Comparison of ENCODE assay signal across 24 mouse cellular contexts in the genomic region with DNA sequence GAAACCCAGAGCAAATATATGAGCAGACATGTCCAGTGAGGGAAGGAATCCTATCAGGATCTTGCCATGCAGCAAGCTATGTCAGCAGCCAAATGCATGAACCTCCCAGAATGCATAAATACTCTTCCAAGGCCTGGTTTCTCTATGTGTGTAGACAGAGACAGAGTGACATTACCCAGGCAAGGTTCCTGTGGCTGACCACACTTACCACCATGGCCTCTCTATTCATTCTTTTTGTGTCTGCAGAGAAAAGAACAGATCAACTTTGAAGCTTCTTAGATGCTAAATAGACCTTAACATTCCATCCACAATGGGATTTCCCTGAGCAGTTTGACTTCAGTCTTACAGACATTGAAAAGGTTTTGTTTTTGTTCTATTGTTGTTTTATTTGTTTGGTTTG. TPM values are rescaled to one million over a fixed set of nuclear protein-coding genes. Genes with fewer than 3 reads are reported as not detected.
DNase-seq lines count a peak whose midpoint lies in the region; ATAC-seq and TF ChIP-seq lines count a peak whose summit lies in the region.
"Had no signal": no experiment of that assay in that cellular context is flagged by ENCODE, and none has a peak within 500 bp of the region (broad histone marks: within the 10 kb centered on the region; RNA-seq: fewer than 3 reads in every experiment).

No protein-coding gene starts in this region.

- no peak overlapping the region for H3K27ac ChIP-seq in midbrain, embryonic 11.5 days (ENCODE audit: low read depth, low read length)
- no peak overlapping the region for H3K27ac ChIP-seq in midbrain, embryonic 14.5 days (replicated peaks; ENCODE audit: low read depth, low read length)
- H3K27ac ChIP-seq in left cerebral cortex, adult 2 months, result no peak overlapping the region
- H3K27ac ChIP-seq: embryonic facial prominence, embryonic 10.5 days; embryonic facial prominence, embryonic 12.5 days; forebrain, embryonic 13.5 days; forebrain, embryonic 15.5 days had no signal

- no peak for ATAC-seq in midbrain, embryonic 11.5 days (ENCODE audit: low FRiP score)
- no peak for ATAC-seq in midbrain, embryonic 14.5 days (ENCODE audit: low FRiP score, low TSS enrichment)
- ATAC-seq: forebrain, embryonic 13.5 days; forebrain, embryonic 15.5 days; forebrain, postnatal 0 days had no signal

- DNase-seq in midbrain, embryonic 11.5 days (ENCODE audit: low spot score, missing footprints), result peak; percentile 37
- DNase-seq in midbrain, embryonic 14.5 days, result no peak
- DNase-seq in Muller cell, postnatal 12 days (ENCODE audit: inconsistent ontology term), result peak; percentile 73
- DNase-seq in induced T-regulatory cell, adult 2 months (ENCODE audit: low read depth), result peak; percentile 53
- no peak for DNase-seq in retina, embryonic 14.5 days (ENCODE audit: low spot score)
- no peak for DNase-seq in left cerebral cortex, adult 2 months (ENCODE audit: extremely low spot score in 1 of 2, low spot score in 2 of 2)
- DNase-seq in lung, postnatal 10 days, result no peak
- DNase-seq: adrenal gland, adult 2 months; adrenal gland, postnatal 10 days; adrenal gland, postnatal 25 days; cerebellum, adult 11 months; cerebellum, adult 18-20 months; cerebellum, adult 8-10 months; cerebellum, adult 9-11 months; cerebellum, postnatal 14 days; cerebellum, postnatal 36 days; forebrain, postnatal 0 days had no signal

- H3K36me3 ChIP-seq in midbrain, embryonic 11.5 days (ENCODE audit: control insufficient read depth, insufficient read depth, low read length), result no peaks in the 10 kb centered on the region
- no peaks in the 10 kb centered on the region for H3K36me3 ChIP-seq in midbrain, embryonic 14.5 days (ENCODE audit: control insufficient read depth, insufficient read depth, low read length)
- H3K36me3 ChIP-seq: embryonic facial prominence, embryonic 10.5 days; embryonic facial prominence, embryonic 12.5 days; forebrain, embryonic 15.5 days; G1E had no signal

- peaks cover 18% of the 10 kb centered on the region for H3K4me1 ChIP-seq in midbrain, embryonic 11.5 days (ENCODE audit: control insufficient read depth, insufficient read depth, low read length)
- H3K4me1 ChIP-seq in midbrain, embryonic 14.5 days (ENCODE audit: control insufficient read depth, insufficient read depth, low read length), result peaks cover 21% of the 10 kb centered on the region

- H3K9me3 ChIP-seq in midbrain, embryonic 11.5 days (ENCODE audit: control insufficient read depth, low read length), result no peaks in the 10 kb centered on the region
- no peaks in the 10 kb centered on the region for H3K9me3 ChIP-seq in midbrain, embryonic 14.5 days (ENCODE audit: control insufficient read depth, low read length)
- H3K9me3 ChIP-seq: embryonic facial prominence, embryonic 10.5 days; embryonic facial prominence, embryonic 12.5 days; forebrain, embryonic 15.5 days; G1E had no signal

- intact Hi-C loops in left cerebral cortex, adult 2 months (cut with DNase I), result loop anchor here (5.0 kb wide), 1 partner anchor 1086 kb away; the partner anchor contains the start of gene Hbp1

- H3K4me3 ChIP-seq in midbrain, embryonic 11.5 days (ENCODE audit: low read depth, low read length), result no peak overlapping the region
- H3K4me3 ChIP-seq in midbrain, embryonic 14.5 days (replicated peaks; ENCODE audit: low read depth, low read length), result no peak overlapping the region
- no peak overlapping the region for H3K4me3 ChIP-seq in left cerebral cortex, adult 2 months
- H3K4me3 ChIP-seq: embryonic facial prominence, embryonic 10.5 days; embryonic facial prominence, embryonic 12.5 days; forebrain, embryonic 13.5 days; forebrain, embryonic 15.5 days had no signal

- no peak for TF ChIP-seq CTCF in left cerebral cortex, adult 2 months (IDR thresholded peaks at IDR 0.05)

- H3K9ac ChIP-seq in midbrain, embryonic 11.5 days (ENCODE audit: low read length), result no peak overlapping the region
- H3K9ac ChIP-seq in midbrain, embryonic 14.5 days (replicated peaks; ENCODE audit: low read length), result no peak overlapping the region
- H3K9ac ChIP-seq: embryonic facial prominence, embryonic 12.5 days; forebrain, embryonic 13.5 days; forebrain, embryonic 15.5 days; forebrain, postnatal 0 days had no signal

- H3K27me3 ChIP-seq in midbrain, embryonic 11.5 days (ENCODE audit: control insufficient read depth, insufficient read depth, low read length), result no peaks in the 10 kb centered on the region
- H3K27me3 ChIP-seq in midbrain, embryonic 14.5 days (ENCODE audit: control insufficient read depth, insufficient read depth, low read length), result no peaks in the 10 kb centered on the region; the same call in 1 of the 2 replicates

- H3K4me2 ChIP-seq in midbrain, embryonic 11.5 days, result no peak overlapping the region
- H3K4me2 ChIP-seq in midbrain, embryonic 14.5 days (ENCODE audit: low read length), result no peak overlapping the region
- H3K4me2 ChIP-seq: embryonic facial prominence, embryonic 12.5 days; forebrain, embryonic 13.5 days; forebrain, embryonic 15.5 days had no signal

RNA-seq across cellular contexts. Expression of gene Cdhr3, which starts 54.0 kb away (rescaled TPM):
- not detected in 2 replicates for polyA plus RNA-seq in midbrain, embryonic 11.5 days (2014; fragmentation: Nextera tagmentation; extraction: Ambion mirVana)
- polyA plus RNA-seq in midbrain, embryonic 14.5 days (2014; fragmentation: Nextera tagmentation; extraction: Ambion mirVana), result 0.08 and 0.28 TPM in 2 replicates
- total RNA-seq in left cerebral cortex, adult 2 months (2021), result 1 to 10 TPM; 1.4 to 2.4 TPM
- total RNA-seq: adrenal gland, adult 2 months; adrenal gland, postnatal 25 days had no signal
- polyA plus RNA-seq: adrenal gland, adult 2 months; C2C12; embryonic facial prominence, embryonic 10.5 days; embryonic facial prominence, embryonic 12.5 days; forebrain, embryonic 11.5 days; G1E had no signal

Comparison
In these comparisons a context has a peak if more than half of its experiments do, and no peak if none do; other contexts are left out.
1. DNase-seq: peak in midbrain, embryonic 11.5 days (single experiment), Muller cell, postnatal 12 days (single experiment) and induced T-regulatory cell, adult 2 months (single experiment); none in midbrain, embryonic 14.5 days (single experiment), retina, embryonic 14.5 days (single experiment), left cerebral cortex, adult 2 months (0 of 2) and lung, postnatal 10 days (single experiment).